Mouse (Mus musculus) c-Kit-negative CD71-positive TER-119-positive erythroid progenitor cells, embryonic 14.5 days (primary cell): Measurements from ENCODE around the gene Sqstm1.
"Not testable (repeated sequence)": the region's sequence is repeated elsewhere in the genome, so short reads cannot be mapped to it uniquely, and the experiment has no call there.

Experiments used
- DNase-seq: peaks from one replicate; pipeline ENCODE4 v3.0.0-alpha.2; 2013; ENCODE audit warnings: low read depth, low spot score

Gene Sqstm1

DNA sequence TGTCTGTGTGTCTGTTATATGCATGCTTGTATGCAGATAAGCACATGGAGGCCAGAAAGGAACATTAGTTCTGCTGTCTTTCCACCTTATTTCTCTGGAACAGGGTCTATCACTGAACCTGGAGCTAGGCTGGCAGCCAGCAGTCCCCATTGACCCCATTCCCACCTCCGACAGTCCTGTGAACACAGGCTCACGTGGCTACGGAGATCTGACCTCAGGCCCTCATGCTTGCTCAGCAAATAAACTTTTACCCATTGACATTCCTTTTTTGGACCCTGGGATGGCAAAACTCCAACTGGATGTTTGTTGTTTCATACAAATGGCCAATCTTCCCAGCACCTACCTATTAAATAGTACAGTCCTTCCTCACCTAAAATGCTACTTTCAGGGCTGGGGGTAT lies 34.3 kb downstream of the Sqstm1 start:
- DNase-seq, result no peak

DNA sequence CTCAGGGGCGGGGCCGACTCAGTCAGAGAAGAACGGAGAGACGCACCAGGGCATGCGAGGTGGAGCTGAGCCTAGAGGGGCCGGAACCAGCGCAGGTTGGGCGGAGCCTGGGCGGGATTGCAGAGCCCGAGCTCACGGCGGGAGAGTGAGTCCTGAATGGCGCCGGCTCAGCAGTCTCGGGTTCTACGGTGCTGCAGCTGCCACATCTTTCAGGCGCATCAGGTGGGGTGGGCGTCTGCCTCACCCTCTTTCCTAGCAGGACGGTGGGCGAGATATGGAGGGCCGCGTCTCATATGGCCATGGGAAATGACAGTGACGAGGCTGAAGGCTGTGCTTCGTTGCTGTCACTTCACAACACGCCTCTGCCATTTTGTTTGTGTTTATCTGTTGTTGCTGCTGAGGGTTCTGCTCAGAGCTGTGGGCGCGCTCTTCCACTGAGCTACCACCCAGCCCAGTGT lies 35.9 kb downstream of the Sqstm1 start:
- DNase-seq, result peak; percentile 95

DNA sequence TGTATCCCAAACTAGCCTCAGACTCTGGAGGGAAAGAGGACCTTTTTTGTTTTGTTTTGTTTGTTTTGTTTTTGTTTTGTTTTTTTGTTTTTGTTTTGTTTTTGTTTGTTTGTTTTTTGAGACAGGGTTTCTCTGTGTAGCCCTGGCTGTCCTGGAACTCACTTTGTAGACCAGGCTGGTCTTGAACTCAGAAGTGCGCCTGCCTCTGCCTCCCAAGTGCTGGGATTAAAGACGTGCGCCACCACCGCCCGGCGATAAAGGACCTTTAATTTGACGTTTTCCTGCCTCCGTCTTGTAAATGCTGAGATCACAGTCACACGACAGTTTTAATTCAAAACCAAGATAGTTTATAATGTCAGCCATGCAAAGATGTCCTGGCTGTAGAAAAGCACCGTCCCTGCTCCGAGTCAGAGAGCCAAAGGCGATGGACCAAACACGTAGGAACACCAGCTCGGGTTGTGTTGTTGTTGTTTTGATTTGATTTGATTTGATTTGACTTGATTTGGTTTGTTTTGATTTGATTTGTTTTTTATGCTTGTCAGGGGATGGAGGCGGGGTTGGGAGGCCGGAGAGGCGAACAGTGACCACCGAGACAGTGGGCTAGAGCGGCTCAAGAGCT lies 36.4 kb downstream of the Sqstm1 start, which contains the start of gene Mrnip:
Gene Mrnip, plus strand, starts transcription at position 334 of the 619 bp plus-strand sequence.
- not testable (repeated sequence) for DNase-seq

DNA sequence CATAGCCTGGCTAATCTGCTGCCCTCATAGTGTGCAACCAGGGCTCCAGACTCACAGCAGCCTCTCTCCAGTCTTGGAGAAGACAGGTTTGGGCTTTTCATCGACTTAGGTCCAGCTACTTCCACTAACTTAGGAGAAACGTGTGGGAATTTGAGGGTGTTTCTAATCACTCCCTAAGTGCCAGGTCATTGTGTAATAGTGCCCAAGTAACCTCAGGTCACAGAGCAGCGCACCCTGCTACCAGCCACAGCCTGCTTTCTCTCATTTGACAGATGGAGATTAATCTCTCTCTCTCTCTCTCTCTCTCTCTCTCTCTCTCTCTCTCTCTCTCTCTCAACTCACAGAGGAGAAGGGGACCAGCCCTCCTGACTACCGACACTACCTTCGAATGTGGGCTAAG lies 42.3 kb downstream of the Sqstm1 start:
- DNase-seq, result no peak

DNA sequence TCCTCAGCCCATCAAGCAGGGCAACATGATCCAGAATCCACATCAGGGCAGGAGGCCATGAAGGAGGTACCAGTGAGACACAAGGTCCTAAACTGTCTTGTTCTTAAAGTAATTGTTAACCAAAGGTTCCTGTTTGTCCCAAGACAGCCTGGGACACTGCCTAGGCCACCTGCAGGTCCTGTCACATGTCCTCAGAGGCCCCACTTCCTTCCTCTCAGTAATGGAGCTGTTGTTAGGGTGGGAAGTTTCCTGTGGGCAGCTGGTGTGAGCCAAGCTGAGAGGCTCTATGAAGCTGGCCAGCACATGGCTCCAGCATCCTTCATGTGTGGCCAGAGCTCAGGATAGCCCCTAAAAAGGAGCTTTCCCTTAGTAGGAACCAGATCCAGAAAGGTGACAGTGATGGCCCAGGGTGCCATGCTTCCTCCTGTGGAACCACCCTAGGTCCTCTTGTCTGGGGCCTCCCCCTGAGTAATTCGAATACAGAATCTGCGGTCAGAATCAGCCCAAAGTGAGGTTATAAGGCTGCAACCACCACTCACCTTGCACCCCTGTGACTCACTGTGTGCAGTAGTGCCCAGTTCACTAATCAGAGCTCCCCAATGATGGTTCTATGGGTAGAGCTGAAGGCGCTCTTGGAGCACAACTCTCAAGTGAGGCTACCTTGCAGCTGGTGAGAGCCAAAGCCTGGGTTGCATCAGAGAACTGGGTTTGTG lies 48.1 kb downstream of the Sqstm1 start:
- DNase-seq, result no peak

DNA sequence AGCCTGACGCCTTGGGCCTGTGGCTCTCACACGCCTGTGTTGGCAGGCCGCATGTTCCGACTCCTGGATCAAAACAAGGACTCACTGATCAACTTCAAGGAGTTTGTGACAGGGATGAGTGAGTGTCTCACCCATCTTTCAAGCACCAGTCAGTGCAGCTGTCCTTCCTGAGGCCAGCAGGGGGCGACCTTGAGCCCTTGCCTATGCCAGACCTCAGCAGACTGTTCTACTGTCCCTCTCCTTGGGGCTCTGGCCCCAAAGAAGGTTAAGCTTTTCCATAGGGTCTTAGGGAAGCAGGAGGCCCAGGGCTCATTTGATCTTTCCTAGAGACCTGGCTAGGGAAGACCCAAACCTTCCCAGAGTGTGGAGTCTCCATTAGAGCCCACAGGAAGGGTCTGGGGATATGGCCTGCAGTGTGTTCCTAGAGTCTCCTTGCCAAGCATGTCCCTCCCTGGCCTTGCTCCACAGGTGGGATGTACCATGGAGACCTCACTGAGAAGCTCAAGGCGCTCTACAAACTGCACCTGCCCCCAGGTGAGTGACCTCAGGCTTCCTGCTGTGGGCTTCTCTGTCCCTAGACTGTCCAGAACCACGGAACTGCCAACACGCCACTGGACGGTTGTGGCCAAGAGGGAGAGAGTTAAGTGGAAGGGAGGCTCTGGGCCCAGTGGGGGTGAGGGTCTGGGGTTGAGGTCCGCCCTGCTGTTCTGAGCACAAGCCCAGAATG lies 48.9 kb downstream of the Sqstm1 start:
- DNase-seq, result peak; percentile 62

DNA sequence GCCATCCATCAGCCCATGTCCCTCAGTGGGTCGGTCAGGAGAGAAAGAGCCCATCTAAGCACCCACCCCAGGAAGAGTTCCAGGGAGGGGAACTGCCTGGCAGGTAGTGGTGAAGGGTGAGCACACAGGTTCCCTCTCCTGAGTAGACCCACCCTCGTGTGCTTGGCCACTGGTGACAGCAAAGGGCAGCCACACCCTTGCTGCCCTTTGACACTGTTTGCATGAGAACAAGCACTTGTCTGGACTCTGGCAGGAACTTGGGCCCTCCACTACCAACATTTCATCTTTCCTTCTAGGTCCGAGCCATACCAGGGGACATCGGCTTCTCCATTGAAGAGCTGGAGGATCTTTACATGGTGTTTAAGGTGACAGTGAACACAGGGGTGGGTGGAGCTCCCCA lies 51.3 kb downstream of the Sqstm1 start:
- DNase-seq, result no peak

DNA sequence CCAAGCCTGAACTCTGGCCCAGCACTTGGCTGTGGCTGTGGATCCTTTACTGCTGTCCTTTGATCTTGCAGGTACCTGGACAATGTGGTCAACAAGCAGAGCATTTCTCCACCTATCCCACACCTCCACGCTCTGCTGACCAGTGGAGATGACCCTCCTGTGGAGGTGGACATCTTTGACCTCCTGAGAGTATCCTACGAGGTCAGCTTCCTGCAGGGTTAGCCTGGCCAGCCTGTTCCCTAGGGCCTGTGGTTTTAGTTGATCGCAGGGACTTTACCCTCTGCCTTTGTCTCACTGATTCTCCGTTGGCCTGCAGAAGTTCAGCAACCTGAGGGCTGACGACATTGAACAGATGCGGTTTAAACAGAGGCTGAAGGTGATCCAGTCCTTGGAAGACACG lies 52.3 kb downstream of the Sqstm1 start:
- no peak for DNase-seq

DNA sequence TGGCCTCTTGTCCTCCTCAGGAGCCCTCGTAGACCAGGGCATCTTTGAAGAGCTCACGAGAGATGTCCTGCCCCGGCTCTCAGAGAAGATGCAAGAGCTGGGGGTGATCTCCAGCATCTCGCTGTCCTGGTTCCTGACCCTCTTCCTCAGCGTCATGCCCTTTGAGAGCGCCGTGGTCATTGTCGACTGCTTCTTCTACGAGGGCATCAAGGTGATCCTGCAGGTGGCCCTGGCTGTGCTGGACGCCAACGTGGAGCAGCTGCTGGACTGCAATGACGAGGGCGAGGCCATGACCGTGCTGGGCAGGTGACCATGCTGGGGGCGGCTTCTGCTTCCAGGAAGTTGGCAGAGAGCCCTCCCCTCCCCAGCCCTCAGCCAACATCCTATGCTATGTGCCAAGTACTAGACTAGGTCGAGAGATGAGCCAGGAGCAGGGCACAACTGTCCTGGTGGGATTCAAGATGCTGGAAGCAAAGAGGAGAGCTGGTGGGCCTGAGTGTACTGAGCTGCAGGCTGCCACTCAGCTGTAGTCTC lies 53.8 kb downstream of the Sqstm1 start:
- no peak for DNase-seq

DNA sequence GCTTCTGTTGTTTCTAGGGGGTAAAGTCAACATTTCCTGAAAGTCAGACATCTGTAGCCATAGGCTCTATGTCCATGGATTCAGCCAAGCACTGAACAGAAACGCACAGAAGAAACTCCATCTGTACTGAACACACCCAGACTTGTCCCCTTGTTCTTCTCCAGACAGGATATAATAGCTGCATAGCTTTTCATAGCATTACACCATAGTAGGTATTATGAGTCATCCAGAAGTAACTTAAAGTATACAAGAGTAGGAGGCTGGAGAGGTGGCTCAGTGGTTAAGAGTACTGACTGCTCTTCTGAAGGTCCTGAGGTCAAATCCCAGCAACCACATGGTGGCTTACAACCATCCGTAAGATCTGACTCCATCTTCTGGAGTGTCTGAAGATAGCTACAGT lies 54.8 kb downstream of the Sqstm1 start:
- DNase-seq, result no peak

DNA sequence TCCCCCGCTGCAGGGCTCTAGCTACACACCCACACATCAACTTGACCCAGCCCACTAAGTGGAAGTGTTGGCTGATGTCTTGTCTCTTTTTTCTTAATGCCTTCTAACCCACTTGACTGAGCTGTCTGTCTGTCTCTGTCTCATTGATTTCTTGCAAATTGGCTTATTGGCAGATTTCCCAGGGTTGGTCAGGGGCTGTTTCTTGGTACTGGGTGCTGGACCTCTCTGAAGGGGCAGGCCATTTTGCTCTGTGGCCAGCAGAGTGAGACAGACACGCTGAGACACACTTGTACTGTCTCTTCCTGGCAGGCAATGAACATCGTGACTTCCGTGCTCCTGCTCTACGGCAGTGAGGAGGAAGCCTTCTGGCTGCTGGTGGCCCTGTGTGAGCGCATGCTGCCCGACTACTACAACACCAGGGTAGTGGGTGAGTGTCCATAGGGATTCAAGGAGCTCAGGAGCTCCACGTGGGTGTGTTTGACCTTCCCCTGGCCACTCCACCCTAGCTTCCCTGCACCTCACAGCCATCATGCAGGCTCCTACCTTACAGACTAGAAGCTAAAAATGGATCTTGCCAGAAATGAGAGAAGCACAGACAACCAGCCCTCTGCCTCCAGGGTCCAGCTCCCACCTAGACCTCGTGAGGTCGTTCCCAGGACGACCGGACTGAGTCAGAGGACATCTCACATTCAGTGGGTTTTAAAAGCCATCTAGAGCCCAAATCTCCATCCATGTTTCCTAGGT lies 55.7 kb downstream of the Sqstm1 start:
- DNase-seq, result no peak

DNA sequence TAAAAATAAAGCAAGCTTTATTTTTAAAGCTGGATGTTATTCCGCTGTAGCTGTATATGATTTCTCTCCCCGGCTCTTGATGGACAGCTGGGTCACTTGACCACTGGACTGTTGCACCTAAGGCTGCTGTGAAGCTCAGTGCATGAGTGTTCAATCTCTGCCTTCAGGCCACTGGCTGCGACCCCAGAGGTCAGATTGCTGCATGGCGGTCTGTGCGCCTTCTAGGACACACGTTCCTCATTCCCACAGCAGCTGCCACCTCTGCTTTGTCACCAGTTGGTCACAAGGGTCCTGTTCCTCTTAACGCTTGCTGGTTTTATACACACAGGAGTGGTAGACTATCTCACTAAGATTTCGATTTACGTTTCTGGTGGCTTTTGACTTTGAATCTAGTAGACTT lies 56.5 kb downstream of the Sqstm1 start:
- DNase-seq, result no peak

DNA sequence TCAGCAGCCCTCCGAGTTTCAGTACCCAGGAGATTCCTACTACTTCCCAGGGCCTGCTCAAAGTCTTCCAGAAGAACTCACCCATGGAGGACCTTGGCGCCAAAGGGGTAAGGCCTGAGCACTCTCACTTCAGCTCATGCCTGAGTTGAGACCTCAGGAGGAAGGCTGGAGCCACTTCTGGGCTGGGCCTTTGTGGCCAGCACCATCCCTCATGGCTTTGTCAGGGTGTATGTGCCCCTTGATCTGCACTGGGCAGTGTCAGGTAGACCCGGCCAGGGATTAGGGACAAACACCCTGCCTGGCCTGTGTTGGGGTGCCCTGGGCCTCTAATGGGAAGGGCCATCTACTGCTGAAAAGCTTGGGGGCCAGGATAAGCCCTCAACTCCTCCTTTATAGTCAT lies 59.3 kb downstream of the Sqstm1 start:
- no peak for DNase-seq

DNA sequence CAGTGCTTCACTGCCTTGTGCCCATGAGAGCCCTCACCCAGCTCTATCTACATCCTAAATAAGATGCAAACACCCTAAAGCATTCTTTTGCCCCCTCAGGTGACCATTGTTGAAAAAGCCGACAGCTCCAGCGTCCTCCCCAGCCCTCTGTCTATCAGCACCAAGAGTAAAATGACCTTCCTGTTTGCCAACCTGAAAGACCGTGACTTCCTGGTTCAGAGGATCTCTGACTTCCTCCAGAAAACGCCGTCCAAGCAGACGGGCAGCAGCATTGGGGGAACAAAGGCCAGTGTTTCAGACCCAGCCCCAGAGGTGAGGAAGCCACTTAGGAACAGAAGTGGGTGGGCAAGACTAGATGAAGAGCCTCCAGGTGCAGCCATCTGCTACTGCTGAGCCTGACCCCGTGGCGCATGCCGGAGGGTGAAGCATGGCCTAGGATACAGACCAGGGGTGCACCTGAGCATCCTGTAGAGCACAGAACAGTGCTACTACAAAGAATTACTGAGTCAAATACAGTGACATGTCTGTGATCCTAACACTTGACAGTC lies 61.0 kb downstream of the Sqstm1 start:
- DNase-seq, result no peak
